Mouse (Mus musculus) retina, postnatal 7 days (tissue): Measurements from ENCODE around the gene Kctd7.

Source experiments
- DNase-seq: peaks from one replicate; pipeline ENCODE4 v3.0.0-alpha.2; 2012; ENCODE audit warnings: low read depth, low spot score

The Kctd7 gene

DNA sequence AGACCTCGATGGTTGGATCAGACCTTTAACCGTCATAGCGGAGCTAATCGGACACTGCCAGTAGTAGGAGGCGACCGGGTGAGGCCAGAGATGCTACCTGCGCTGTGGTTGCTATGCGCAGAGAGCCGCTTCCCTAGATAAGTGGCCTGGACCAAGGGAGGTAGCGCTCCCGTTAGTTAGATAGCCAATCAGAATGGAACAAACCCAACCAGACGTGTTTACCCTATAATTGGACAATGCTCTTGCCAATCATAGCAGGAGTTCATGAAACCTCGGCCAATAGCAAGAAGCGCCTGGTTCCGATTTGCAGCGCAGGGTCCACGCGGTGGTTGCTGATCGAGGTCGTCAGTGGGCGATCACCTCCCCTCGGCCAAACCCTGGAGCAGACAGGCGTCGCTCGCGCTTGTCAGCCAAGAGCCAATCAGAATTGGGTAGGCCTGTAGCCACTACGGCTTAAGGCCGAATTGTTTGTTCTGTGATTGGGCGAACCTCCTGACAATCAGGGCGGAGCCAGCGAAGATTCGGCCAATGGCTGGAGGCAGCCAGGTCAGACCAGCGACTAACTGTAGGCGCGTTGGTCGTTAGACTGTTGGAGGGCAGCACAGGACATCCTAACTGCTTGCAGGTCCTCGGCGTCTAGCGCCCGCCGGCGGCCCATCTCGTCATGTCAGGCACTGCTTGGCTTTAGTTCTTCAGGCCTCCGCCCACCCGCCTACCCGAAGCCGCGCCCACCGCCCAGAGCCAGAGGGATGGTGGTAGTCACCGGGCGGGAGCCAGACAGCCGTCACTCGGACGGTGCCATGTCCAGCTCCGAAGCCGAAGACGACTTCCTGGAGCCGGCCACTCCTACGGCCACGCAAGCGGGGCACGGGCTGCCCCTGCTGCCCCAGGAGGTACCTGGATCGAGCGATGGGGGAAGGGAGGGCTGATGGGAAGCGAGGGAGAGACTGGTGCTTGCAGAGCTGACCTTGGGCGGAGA lies at the start of gene Kctd7:
Gene Kctd7, plus strand, starts transcription at position 528 of the 979 bp plus-strand sequence.
- peak; percentile 95 for DNase-seq

DNA sequence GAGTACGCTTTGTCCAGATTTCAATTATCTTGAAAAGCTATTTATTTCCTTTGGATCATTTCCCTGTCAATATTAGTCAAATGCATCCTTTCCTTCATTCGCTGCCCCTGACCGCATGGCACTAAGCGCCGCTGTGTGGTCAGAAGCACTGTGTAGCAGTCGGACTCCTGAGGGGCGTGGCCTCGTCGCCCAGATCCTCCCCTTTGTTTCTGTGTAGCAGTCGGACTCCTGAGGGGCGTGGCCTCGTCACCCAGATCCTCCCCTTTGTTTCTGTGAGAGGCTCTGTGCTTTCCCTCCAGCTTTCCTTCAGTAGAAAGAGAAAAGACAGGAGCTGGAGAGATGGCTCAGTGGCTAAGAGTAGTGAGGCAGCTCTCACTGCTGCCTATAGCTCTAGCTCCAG lies 47.9 kb upstream of the Kctd7 start:
- DNase-seq = no peak

DNA sequence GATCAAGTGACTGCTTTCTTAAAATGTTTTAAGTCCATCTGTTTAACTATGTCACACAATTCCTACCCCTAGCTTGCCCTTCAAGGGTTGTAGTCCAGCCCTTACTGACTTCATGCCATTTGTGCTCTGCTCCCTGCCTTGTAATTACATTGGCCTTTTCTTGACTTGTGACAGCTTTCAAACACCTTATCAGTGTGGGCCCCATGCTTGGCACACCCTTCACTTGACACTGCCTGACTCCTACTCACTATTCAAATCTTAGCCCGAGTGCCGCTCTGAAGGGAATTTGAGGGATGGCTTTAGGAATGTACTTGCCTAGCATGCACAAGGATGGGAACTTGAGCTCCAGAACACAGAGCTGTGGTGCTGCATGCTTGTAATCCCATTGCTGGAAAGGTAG lies 46.8 kb upstream of the Kctd7 start:
- no peak for DNase-seq

DNA sequence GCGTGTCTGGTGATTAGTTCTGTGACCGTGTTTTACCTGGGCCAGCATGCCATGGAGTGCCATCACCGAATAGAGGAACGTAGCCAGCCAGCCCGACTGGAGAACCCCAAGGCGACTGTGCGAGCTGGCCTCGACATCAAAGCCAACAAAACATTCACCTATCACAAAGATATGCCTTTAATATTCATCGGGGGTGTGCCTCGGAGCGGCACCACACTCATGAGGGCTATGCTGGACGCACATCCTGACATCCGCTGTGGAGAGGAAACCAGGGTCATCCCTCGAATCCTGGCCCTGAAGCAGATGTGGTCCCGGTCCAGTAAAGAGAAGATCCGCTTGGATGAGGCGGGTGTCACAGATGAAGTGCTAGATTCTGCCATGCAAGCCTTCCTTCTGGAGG lies 42.9 kb upstream of the Kctd7 start:
- DNase-seq = no peak

DNA sequence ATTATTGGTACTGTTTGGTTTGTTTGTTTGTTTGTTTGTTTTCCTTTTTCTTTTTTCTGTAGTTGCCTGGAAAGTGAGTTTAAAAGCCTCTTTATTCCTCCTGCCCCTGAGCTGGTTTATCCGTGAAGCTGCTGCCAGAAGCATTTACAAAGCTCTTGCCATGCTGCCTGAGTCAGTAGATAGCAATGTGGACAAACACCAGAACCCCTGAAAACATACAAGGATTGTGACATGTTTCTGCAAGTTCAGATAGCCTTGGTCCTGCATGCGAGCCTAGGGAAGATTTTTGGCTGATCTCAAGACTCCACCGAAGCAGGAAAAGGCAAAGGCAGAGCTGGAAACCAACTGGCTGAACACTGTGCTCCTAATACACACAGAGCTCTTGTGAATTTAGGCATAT lies 35.3 kb upstream of the Kctd7 start:
- no peak for DNase-seq

DNA sequence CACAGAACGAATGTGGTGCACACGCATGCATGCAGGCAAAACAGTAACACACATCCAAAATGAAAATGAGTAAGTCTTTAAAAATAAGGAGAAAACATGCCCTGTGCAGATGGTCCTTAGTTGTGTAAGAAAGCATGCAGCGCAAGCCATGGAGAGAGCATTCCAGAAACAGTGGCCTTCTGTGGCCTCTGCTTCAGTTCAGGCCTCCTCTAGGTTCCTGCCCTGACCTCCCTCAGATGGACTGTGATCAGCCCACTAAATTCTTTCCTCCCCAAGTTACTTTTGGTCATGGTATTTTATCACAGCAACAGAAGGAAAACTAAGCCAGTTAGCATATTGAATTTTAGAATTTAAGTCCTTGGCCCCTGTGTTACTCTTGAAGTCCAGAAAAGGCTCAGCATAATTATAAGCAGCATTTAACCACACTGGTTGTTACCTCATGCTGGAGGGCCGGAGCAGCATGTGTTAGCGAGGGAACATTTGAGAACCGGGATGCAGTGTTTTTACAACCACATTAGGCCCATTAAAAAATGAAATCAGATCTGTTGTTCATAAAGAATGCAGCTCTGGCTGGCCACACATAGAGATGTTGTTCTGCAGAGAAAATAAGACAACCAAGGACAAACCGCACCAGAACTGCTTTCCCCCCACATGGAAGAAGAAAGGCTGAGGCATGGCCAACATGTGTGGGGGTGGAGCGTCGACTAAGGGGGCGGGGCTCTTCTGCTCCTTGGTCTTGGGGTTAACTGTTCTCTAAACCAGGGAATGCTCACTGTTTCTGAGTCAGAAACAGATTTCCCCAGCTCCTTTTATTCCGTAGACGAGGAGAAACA lies 33.8 kb upstream of the Kctd7 start:
- no peak for DNase-seq

DNA sequence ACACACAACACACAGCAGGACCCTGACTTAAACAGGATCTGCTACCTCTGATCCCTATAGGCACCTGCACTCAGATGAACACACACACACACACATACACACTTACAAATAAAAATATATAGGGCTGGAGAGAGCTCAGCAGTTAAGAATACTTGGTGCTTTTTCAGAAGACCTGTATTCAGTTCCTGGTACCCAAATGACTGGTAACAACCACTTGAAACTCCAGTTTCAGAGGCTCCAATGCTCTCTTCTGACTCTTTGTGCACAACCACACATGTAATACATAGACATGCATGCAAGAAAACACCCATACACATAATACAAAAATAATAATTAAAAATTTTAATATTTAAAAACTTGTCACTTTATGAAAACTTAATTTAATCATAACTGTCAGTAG lies 32.0 kb upstream of the Kctd7 start:
- no peak for DNase-seq

DNA sequence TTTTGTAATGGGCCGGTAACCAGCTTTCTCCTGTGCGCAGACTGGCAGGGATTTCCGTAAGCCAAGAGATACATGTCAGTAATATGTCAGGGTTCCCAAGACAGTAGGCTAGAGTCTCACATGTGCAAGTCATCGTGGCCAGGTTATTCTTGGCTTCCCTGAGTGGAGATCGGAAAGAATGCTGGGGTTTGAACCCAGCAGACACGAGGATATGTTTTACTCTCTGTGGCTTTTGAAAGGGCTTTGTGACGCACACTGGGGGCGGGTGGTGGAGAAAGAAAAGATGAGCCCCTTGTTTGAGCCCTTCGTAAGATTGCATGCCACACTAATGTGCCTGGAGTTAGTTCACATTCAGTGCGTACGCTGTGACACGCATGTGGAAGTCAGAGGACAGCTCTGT lies 28.5 kb upstream of the Kctd7 start:
- DNase-seq = no peak

DNA sequence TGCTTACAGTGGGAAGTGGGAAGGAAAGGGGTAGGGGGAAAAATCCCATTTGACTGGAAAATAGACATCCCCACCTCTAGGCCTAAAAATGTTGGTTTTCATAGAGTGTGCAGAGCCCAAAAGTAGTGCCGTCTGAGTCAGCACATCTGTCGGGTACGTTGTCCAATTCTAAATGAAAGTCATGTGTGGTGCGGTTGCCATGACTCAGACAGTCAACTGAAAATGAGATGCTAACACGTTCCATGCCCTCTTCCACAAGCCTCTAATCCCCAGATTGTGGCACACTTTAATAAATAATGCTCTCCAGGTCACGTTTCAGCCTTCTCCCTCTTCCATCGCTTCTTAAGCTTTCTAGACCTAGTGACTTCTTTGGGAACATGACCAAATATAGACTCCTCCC lies 27.8 kb upstream of the Kctd7 start:
- DNase-seq = no peak

DNA sequence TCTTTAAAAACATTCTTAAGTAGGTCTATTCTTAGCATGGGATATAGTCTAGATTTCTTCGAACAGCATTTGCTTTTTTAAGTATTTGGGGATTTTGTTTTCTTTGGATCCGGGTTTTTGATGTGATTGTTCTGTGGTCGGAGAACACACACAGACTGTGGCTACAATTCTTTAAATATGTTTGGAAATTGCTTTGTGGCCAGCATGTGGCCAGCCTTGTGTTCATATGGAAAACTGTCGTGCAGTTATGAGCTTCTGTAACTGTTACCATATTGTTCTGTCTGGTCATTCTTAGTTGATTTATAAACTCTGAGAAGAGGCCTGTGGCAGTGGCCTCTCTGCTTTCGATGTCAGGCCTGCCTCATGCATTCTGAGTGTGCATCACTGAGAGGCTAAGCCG lies 26.7 kb upstream of the Kctd7 start:
- DNase-seq = no peak

DNA sequence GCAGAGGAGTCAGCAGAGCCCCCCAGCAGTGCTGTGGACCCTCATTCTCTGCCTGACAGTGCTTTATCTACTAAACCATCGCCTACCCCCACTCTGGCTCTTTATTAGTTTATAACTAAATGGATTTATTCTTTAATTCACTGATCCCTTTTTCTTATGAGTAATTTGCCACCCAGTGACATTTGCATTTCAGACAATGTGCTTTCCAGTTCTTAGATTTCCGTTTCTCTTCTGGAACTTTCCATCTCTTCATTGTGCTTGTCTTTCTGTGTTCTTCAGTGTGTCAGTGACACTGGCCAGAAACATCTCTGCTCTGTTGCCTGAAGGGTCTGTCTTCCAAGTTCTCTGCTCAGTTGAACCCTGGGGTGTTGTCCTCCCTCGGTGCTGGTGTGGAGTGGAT lies 25.4 kb upstream of the Kctd7 start:
- no peak for DNase-seq

DNA sequence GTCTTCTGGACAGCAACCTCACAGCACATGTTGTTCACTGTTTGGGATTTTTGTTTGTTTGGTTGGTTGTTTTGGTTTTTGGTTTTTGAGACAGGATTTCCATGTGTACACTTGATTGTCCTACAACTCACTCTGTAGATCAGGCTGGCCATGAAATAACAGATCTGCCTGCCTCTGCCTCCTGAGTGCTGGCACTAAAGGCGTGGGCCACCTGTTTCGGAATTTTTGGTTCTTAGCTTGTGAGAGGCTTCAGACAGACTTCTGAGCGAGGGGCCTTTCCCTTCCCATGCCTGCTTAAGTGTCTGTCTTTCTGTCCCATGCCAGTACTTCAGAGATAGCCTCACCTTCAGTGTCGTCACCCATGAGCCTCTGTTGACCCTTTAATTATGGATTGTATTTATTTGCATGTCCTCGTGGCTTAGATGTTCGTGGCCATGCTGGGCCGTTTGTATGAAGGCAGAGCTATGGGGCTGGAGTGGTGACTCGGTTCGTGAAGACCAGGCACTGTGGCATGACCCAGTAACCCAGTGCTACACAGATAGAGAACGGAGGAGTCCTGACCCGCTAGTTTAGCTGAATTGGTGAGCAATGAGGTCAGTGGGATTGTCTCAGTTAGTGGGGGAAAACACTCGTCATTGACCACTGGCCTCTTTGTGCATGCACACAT lies 24.5 kb upstream of the Kctd7 start:
- no peak for DNase-seq

DNA sequence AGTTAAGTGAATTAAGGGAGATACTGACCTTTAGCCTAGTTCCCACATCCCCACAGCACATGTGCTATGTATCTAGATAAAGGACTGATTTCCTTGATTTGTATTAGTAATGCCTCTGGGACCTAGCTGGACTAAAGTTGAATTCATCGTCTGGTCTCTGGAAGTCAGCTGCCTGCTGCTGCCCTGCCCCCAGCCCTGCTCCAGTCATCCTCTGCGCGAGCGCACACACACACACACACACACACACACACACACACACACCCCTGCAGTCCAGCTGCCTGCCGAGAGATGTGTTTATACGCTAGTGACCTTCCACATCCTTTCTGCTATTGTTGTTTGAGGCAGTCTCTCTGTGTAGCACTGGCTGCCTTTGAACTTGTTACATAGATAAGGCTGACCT lies 23.8 kb upstream of the Kctd7 start:
- no peak for DNase-seq

DNA sequence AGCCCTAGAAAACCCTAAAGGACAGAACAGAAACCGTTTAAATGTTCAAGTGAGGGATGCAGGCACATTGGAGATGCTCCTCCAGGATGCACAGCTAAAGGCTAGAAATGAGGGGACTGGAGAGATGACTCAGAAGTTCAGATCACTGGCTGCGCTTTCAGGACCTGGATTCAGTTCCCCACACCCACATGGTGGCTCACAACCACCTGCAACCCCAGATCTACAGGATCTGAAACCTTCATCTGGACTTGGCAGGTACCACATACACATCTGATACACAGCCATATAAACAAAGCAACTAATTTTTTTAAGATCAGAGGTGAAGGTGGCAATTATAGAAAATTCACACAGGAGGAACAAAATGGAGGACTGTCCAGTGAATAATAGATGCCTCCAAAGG lies 22.3 kb upstream of the Kctd7 start:
- DNase-seq = no peak

DNA sequence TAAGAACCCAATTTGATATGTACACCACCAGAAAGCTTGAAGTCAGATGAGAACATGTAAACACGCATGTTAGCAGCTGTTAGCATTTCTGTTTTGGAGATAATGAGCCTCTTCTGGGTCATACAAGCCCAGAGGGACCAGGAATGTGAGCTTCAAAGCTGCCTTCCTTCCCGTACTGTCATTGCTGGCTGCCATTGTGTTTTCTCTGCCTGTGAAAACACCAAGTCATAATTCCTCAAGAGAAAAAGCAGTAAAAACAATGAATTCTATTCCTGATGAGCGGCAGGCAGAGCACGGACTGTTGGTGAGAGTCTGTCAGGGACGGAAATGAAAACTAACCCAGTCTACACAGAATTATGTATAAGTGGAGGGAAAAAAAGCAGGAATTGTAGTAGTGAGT lies 20.4 kb upstream of the Kctd7 start:
- DNase-seq = no peak

DNA sequence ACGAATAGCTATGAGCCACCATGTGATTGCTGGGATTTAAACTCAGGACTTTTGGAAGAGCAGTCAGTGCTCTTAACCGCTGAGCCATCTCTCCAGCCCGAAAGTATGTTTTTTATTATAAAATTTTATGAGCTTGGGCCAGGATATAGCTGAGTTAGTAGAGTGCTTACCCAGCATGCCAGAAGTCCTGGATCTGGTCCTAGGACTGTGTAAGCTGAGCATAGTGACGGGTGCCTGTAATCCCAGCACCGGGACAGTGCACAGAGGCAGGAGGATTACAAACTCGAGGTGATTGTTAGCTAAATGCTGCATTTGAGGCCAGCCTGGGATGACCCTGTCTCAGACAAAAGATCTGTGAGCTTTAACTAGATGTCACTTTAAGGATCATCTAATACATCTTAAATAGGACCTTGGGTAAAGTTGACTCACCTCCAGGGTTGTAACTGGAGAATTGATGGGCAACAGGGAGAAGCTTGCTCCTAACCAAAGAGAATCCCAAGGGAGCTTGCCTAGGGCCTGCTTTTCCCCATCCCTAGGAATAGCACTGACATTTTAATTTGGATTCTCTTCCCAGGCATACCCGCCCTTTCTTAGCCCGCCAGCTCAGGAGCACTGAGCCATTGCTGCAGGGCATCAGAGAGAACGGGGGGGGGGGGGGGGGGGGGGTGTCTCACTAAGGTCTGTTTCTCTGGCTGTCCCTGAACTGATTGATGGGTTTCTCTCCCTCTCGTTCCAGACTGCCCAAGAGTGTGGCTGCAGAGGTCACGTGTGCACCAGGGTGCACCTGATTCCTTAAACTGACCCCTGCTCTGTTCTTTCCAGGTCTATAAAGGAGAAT lies 15.8 kb upstream of the Kctd7 start:
- DNase-seq = no peak

DNA sequence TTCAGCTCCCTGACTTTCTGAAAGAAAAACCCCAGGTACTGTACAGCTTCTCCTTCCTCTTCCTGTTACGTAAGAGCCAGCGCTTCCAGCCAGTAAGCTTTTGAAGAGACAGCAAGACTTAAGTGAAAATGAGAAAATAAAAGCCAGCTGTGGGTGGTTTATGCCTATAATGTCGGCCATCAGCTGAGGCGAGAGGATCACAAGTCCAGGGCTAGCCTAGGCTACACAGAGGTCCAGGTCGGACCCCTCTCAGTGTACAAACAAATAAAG lies 15.2 kb upstream of the Kctd7 start:
- DNase-seq = no peak

DNA sequence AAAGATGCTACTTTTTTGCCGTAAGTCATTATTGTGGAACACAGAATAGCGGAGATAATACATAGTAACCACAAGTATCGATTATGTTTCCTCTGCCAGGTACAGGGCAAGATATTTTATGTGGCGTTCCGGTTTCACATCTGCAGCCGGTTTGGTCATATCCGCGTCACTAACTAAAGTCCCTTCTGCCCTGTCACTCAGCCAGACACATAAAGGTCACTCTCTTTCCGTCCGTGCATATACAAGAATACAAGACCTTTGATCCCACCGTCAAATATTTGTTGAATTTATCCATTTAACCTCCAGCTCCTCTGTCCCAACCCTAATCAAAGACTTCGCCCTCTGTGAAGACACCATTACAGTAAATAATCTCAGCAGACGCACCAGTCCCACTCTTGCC lies 8.1 kb upstream of the Kctd7 start:
- DNase-seq = no peak

DNA sequence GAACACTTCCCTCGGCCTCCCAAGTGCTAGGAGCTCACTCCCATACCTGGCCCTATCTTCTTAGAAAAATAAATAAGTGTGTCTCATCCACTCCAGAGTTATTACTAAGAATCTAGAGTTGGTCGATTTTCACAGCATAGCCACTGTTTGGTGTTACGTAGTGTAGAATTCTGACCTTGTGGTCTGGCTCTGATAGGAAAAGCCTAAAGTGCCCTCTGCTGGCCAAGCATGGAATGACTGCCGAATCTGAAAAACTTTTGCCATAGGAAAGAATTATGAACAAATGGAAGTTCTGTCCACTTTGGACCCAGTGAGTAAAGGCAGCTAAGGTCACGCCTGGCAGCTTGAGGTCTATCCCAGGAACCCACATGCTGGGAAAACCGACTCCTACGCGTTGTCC lies 5.3 kb upstream of the Kctd7 start:
- peak; percentile 54 for DNase-seq

DNA sequence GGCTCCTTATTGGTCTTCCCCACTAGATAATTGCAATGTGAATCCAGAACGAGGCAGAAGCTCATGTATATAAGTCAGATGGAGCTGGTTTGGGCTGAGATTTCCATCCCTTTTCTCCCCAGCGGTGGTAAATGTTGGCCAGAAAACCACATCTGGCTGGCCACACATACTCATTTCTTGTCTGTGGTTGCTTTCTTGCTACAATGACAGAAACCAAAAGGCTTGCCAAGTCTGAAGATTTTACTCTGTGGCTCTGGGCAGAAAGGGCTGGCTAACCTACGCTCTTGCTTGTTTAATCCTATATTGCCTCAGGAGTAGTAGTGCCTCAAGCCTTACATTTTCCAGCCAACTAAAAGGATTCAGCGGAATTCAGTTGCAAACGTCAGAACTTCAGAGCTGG lies 3.5 kb upstream of the Kctd7 start:
- no peak for DNase-seq

DNA sequence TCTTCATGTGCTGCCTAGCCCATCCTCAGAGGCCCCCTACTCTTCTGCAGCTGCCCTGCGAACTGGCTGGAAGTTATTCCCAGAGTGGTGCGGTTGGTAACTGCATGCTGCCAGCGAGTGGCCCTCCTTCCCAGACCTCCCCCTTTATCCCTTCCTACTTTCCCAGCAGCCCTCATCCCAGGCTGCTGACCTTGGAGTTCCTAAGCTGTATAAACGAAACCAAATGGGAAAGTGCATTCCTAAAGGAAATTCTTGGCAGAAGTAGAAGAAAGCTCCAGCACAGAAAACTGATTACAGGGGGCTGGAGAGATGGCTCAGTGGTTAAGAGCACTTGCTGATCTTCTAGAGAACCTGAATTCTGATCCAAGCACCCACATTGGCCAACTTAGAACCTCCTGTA lies 2.6 kb upstream of the Kctd7 start:
- no peak for DNase-seq

DNA sequence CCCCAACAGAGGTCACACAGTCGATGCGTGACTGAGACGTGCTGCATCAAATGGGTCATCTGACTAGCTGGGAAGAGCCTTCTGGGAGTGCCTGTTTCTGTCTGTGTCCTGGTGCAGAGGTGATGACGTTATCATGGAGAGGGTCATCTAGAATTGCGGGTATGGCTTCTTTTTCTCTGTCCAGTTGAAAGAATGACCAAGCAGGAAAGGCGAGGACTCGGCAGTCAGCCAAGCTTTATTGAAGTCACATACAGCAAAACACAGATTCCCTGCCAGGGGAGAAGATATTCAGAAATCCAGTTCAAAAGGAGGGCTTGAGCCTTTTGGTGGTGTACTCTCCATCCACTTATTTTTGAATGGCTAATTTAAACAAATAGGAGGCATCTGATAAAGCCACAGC lies 1.6 kb upstream of the Kctd7 start:
- DNase-seq = no peak
